Mouse (Mus musculus) CH12.LX (cell line): ENCODE data around the gene Cbfa2t3. TPM values are rescaled to one million over a fixed set of nuclear protein-coding genes. Genes with fewer than 3 reads are reported as not detected.

Source experiments
- DNase-seq: peaks from one replicate; pipeline ENCODE4 v3.0.0-alpha.2; 2013; ENCODE audit errors: extremely low read depth
- H3K27ac ChIP-seq: 2 replicates; pipeline ENCODE4 v1.5.1; 2012; ENCODE audit warnings: low read depth, mild to moderate bottlenecking, control low read depth, moderate library complexity; ENCODE audit not compliant: insufficient read depth
- H3K27me3 ChIP-seq: replicated peaks from 2 replicates; pipeline ENCODE3; 2012; ENCODE audit warnings: inconsistent platforms
- H3K36me3 ChIP-seq, 2 experiments: replicated peaks in 1 of 2; 2 replicates each; pipeline versions ENCODE3 to v1.6.1; 2012; ENCODE audit warnings: inconsistent platforms in 1 of 2, low read length in 1 of 2, mild to moderate bottlenecking in 1 of 2, mixed read lengths in 1 of 2, moderate library complexity in 1 of 2; ENCODE audit not compliant: control insufficient read depth in 1 of 2, insufficient read depth in 1 of 2
- H3K4me1 ChIP-seq, 2 experiments: 2 replicates each; pipeline ENCODE4 v1.6.1; 2012; ENCODE audit warnings: inconsistent platforms in 1 of 2, moderate library complexity in 1 of 2; ENCODE audit not compliant: insufficient read depth in 2 of 2, control insufficient read depth in 1 of 2
- H3K4me2 ChIP-seq: 2 replicates; pipeline ENCODE4 v1.6.1; 2012; ENCODE audit warnings: low read depth, mild to moderate bottlenecking, control low read depth; ENCODE audit not compliant: poor library complexity, insufficient read depth, severe bottlenecking
- H3K4me3 ChIP-seq, 3 experiments: fragments of 150-350 bp in 1 of 3; sonication (generic) in 1 of 3; replicated peaks in 1 of 3; 2 replicates each; pipeline versions ENCODE3 to v1.5.1; 2011 to 2012; ENCODE audit warnings: low read depth in 2 of 3, low read length in 2 of 3, mild to moderate bottlenecking in 2 of 3, moderate library complexity in 2 of 3, control low read depth in 1 of 3, improper control_type of control experiment in 1 of 3, inconsistent platforms in 1 of 3, mixed read lengths in 1 of 3; ENCODE audit not compliant: poor library complexity in 1 of 3
- H3K79me2 ChIP-seq: replicated peaks from 2 replicates; pipeline ENCODE4 v1.6.1; 2012; ENCODE audit warnings: mild to moderate bottlenecking, moderate library complexity; ENCODE audit not compliant: control insufficient read depth, poor library complexity, insufficient read depth, severe bottlenecking; ENCODE audit errors: extremely low read depth
- H3K9ac ChIP-seq: 2 replicates; pipeline ENCODE4 v1.6.1; 2012; ENCODE audit warnings: low read depth, mild to moderate bottlenecking, control low read depth, moderate library complexity; ENCODE audit not compliant: insufficient read depth
- H3K9me3 ChIP-seq: replicated peaks from 2 replicates; pipeline ENCODE3; 2012; ENCODE audit warnings: low read length, inconsistent platforms, mixed read lengths
- CHD2 ChIP-seq: IDR thresholded peaks from 2 replicates; pipeline ENCODE4 v1.6.1; 2011; ENCODE audit warnings: low read length, improper control_type of control experiment
- CTCF ChIP-seq, 2 experiments: IDR thresholded peaks in 1 of 2; conservative IDR thresholded peaks in 1 of 2; 2 replicates each; pipeline ENCODE4 v1.5.1; 2011 to 2012; ENCODE audit warnings: low read depth in 2 of 2, low read length in 2 of 2, improper control_type of control experiment in 1 of 2, inconsistent platforms in 1 of 2, mild to moderate bottlenecking in 1 of 2, moderate library complexity in 1 of 2
- GABPA ChIP-seq: IDR thresholded peaks from 2 replicates; pipeline ENCODE4 v1.6.1; 2012; ENCODE audit warnings: low read depth, low read length, improper control_type of control experiment, inconsistent platforms; ENCODE audit not compliant: insufficient replicate concordance
- HCFC1 ChIP-seq: IDR thresholded peaks from 2 replicates; pipeline ENCODE4 v1.6.1; 2012; ENCODE audit warnings: low read depth, mild to moderate bottlenecking, inconsistent platforms, low read length, improper control_type of control experiment
- KAT2A ChIP-seq: IDR thresholded peaks from 2 replicates; pipeline ENCODE4 v1.6.1; 2012; ENCODE audit warnings: low read length, improper control_type of control experiment, inconsistent platforms; ENCODE audit not compliant: insufficient replicate concordance
- MAFK ChIP-seq: IDR thresholded peaks from 2 replicates; pipeline ENCODE4 v1.6.1; 2011; ENCODE audit warnings: low read length, improper control_type of control experiment; ENCODE audit not compliant: insufficient replicate concordance
- MAZ ChIP-seq: IDR thresholded peaks from 2 replicates; pipeline ENCODE4 v1.6.1; 2012; ENCODE audit warnings: low read depth, mild to moderate bottlenecking, inconsistent platforms, low read length, improper control_type of control experiment, moderate library complexity
- MYC ChIP-seq: IDR thresholded peaks from 2 replicates; pipeline ENCODE4 v1.6.1; 2011; ENCODE audit warnings: low read depth, mild to moderate bottlenecking, improper control_type of control experiment, low read length
- NELFE ChIP-seq: IDR thresholded peaks from 2 replicates; pipeline ENCODE4 v1.6.1; 2011; ENCODE audit warnings: low read depth, low read length, improper control_type of control experiment
- NRF1 ChIP-seq: IDR thresholded peaks from 2 replicates; pipeline ENCODE4 v1.6.1; 2014; ENCODE audit warnings: low read depth, mild to moderate bottlenecking, inconsistent platforms, low read length, improper control_type of control experiment, moderate library complexity
- RAD21 ChIP-seq: IDR thresholded peaks from 2 replicates; pipeline ENCODE4 v1.6.1; 2011; ENCODE audit warnings: low read depth, mild to moderate bottlenecking, low read length, improper control_type of control experiment, moderate library complexity
- RCOR1 ChIP-seq: conservative IDR thresholded peaks from 2 replicates; pipeline ENCODE4 v1.6.1; 2012; ENCODE audit warnings: low read depth, mild to moderate bottlenecking, inconsistent platforms, low read length, improper control_type of control experiment
- SIN3A ChIP-seq: IDR thresholded peaks from 2 replicates; pipeline ENCODE4 v1.6.1; 2012; ENCODE audit warnings: low read length, improper control_type of control experiment, inconsistent platforms
- SMC3 ChIP-seq: IDR thresholded peaks from 2 replicates; pipeline ENCODE4 v1.6.1; 2011; ENCODE audit warnings: low read depth, low read length, improper control_type of control experiment
- TCF12 ChIP-seq: IDR thresholded peaks from 2 replicates; pipeline ENCODE4 v1.6.1; 2014; ENCODE audit warnings: low read depth, mild to moderate bottlenecking, inconsistent platforms, low read length, improper control_type of control experiment
- USF1 ChIP-seq: IDR thresholded peaks from 2 replicates; pipeline ENCODE4 v1.6.1; 2014; ENCODE audit warnings: low read depth, mild to moderate bottlenecking, inconsistent platforms, low read length, improper control_type of control experiment
- ZC3H11A ChIP-seq: IDR thresholded peaks from 2 replicates; pipeline ENCODE4 v1.6.1; 2012; ENCODE audit warnings: low read depth, mild to moderate bottlenecking, inconsistent platforms, low read length, improper control_type of control experiment
- ZNF384 ChIP-seq: IDR thresholded peaks from 2 replicates; pipeline ENCODE4 v1.6.1; 2012; ENCODE audit warnings: low read depth, low read length, improper control_type of control experiment, inconsistent platforms
- dilution Hi-C: fragments of 300-500 bp; cut with MboI; formaldehyde crosslinking; loops from 2 replicates; pipeline ENCODE4 v1.14.3; 2020; ENCODE audit warnings: low sequenced_read_pairs; ENCODE audit not compliant: extremely low pct_unique_long_range_greater_than_20kb, extremely low pct_ligation_motif_present
- in situ Hi-C: fragments of 300-500 bp; cut with MboI; formaldehyde crosslinking; loops from 3 replicates; pipeline ENCODE4 v1.14.3; 2019; ENCODE audit warnings: low sequenced_read_pairs, low pct_ligation_motif_present, low pct_unique_long_range_greater_than_20kb, mixed read lengths
- polyA plus RNA-seq: library from polyadenylated mRNA; unstranded; fragments of >175 nt; gene quantifications from 2 replicates; pipeline ENCODE4 v1.2.1, GENCODE M21; 2012; ENCODE audit warnings: low read depth; ENCODE audit not compliant: insufficient read length
- total RNA-seq, 2 experiments: library from RNA; depleted of rRNA; stranded (reverse); fragments of 300-350 nt in 1 of 2; fragments of >200 nt in 1 of 2; gene quantifications; 2 replicates each; pipeline ENCODE4 v1.2.3; 2012 to 2014

Gene Cbfa2t3
- total and polyA plus RNA-seq, 3 experiments, result 0.47 to 22.6 (median 2.1) TPM

DNA sequence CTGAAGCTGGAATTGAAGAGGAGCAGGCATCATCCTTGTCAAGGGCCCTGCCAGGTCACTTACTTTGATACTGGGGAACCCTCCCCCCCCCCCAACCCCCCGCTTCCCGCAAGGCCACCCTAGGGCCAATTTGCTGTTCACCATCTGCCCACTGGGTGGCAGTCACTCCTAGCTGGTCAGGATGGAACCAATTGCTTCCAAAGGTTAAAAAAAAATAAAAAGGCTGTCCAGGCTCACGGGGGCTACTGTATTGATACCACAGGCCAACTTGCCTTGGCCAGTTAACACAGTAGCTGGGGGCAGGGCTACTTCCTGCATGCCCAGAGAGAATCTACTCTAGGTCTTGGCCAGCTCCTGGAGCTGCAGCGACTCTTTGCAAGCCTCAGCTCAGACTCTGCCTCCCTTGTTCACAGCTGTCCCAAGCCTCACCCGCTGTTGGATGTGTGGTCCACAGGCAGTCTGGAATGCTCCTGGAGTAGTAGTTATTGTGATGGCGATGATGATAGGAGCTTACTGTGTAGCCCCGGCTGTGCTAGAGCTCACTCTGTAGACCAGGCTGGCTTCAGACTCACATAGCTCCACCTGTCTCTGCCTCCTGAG is 80.9 kb downstream of the Cbfa2t3 start:
- peaks cover under 1 to 24% of the 10 kb centered on the region in 2 experiments; a peak in 2 of 4 replicates for H3K4me1 ChIP-seq
- no peaks in the 10 kb centered on the region for H3K9me3 ChIP-seq
- no peak overlapping the region for H3K4me3 ChIP-seq
- H3K4me2 ChIP-seq, result no peak overlapping the region
- no peaks in the 10 kb centered on the region for H3K79me2 ChIP-seq
- H3K9ac ChIP-seq, result no peak overlapping the region
- in situ Hi-C loops (no loop called here), dilution Hi-C loops (no loop called here)
- no peak for TF ChIP-seq CHD2
- no peak for TF ChIP-seq SIN3A
- TF ChIP-seq ZNF384, result peak; percentile 94
- TF ChIP-seq NRF1, result no peak
- no peak for TF ChIP-seq HCFC1
- TF ChIP-seq RCOR1, result no peak
- no peak for TF ChIP-seq MYC
- no peak for TF ChIP-seq MAFK
- TF ChIP-seq USF1, result no peak
- TF ChIP-seq RAD21, result peak; percentile 75
- TF ChIP-seq TCF12, result peak; percentile 24; the same call in 1 of the 2 replicates
- TF ChIP-seq KAT2A, result no peak
- TF ChIP-seq MAZ, result peak; percentile 63; the same call in 1 of the 2 replicates
- peak; percentile 63 for TF ChIP-seq ZC3H11A
- no peak for TF ChIP-seq NELFE
- TF ChIP-seq SMC3, result peak; percentile 88
- peak in 1 of 2 experiments; percentile 77; a peak in 2 of 4 replicates for TF ChIP-seq CTCF (conservative IDR thresholded peaks at IDR 0.05 in 1 of 2, IDR thresholded peaks at IDR 0.05 in 1 of 2; ENCODE audit: low read depth in 2 of 2, low read length in 2 of 2)
- no peaks in the 10 kb centered on the region for H3K27me3 ChIP-seq
- H3K27ac ChIP-seq, result no peak overlapping the region
- DNase-seq, result peak; percentile 72
- peaks cover 5 to 34% of the 10 kb centered on the region in 2 experiments for H3K36me3 ChIP-seq

DNA sequence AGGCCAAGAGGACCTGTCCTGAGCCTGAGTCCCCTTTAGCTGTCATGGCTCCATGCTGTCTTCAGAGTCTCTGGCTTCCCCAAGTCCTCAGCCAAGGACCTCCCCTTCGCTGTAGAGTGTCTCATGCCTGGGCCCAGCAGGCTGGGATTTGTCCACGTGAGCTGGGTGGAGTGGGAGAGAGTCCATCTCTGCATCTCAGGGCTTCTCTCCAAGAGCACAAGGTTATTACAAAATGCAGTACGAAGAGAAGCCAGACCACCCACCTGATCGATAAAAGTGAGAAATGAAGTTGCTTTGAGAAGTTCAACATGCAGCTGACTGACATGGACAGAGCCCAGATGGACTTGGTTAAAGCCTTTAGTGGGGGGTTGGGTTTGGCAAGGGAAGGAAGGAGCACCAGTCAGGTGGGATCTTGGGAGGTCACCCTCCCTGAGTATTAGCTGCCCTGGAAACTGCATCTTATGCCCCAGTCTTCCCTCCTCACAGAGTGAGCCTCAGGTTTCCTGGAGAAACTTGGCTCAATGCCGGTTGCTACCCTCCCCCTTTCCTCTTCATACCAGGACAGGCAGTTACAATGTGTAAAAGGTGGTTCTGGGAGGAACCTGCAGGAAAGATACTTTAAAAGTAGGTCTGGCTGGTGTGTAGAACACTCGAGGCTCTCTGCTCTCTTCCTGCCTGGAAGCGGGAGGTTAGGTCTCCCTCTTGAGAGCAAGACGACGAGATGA is 82.6 kb downstream of the Cbfa2t3 start:
- H3K27ac ChIP-seq, result no peak overlapping the region
- H3K36me3 ChIP-seq, result peaks cover 5 to 38% of the 10 kb centered on the region in 2 experiments
- dilution Hi-C loops (no loop called here), in situ Hi-C loops (no loop called here)
- H3K9ac ChIP-seq, result no peak overlapping the region
- TF ChIP-seq RCOR1, result no peak
- no peak for TF ChIP-seq GABPA
- TF ChIP-seq KAT2A, result no peak
- no peak for TF ChIP-seq SMC3
- H3K4me1 ChIP-seq, result peaks cover 8 to 36% of the 10 kb centered on the region in 2 experiments
- H3K4me2 ChIP-seq, result no peak overlapping the region
- no peak overlapping the region for H3K4me3 ChIP-seq
- no peak for DNase-seq
- no peaks in the 10 kb centered on the region for H3K79me2 ChIP-seq
- H3K9me3 ChIP-seq, result no peaks in the 10 kb centered on the region
- H3K27me3 ChIP-seq, result no peaks in the 10 kb centered on the region
